Mouse (Mus musculus) erythroblast, embryonic 14.5 days (primary cell): Measurements from ENCODE around the gene Gstz1.

Experiments used
- GATA1 ChIP-seq: IDR thresholded peaks from 2 replicates; pipeline ENCODE4 v1.6.1; 2012; ENCODE audit warnings: low read length, inconsistent platforms, mixed read lengths
- TAL1 ChIP-seq: IDR thresholded peaks from 3 replicates; pipeline ENCODE4 v1.6.1; 2012; ENCODE audit warnings: low read length, inconsistent platforms, mixed read lengths

GRCm38 (mm10) chr12:87103471-87103870 is 43.5 kb upstream of the Gstz1 start:
- TF ChIP-seq GATA1, result no peak
- TF ChIP-seq TAL1, result no peak
